Mouse (Mus musculus): ENCODE measurements at regions not wholly inside any gene's neighbourhood (a gene's known extent, or its start where the extent isn't known, plus 50 kb on each side); places are given as distances from the start of the nearest gene placed in this dataset.

- DNase-seq (ENCODE audit: low read depth, low spot score) = peak; percentile 54
Observed at GRCm38 (mm10) chr5:118316310-118317017, 71.4 kb downstream of the 2410131K14Rik start.

GRCm38 (mm10) chr5:118318073-118318472, 73.0 kb downstream of the 2410131K14Rik start:
- no peak for DNase-seq (ENCODE audit: low read depth, low spot score)

GRCm38 (mm10) chr5:118318883-118319282, 73.9 kb downstream of the 2410131K14Rik start:
- no peak for DNase-seq (ENCODE audit: low read depth, low spot score)

- peak; percentile 81 for DNase-seq (ENCODE audit: low read depth, low spot score)
Observed at GRCm38 (mm10) chr5:118321719-118322455, 76.9 kb downstream of the 2410131K14Rik start.

- DNase-seq (ENCODE audit: low read depth, low spot score) = no peak
Observed at GRCm38 (mm10) chr5:118323151-118323550, 78.1 kb downstream of the 2410131K14Rik start.

- DNase-seq (ENCODE audit: low read depth, low spot score) = no peak
Observed at GRCm38 (mm10) chr5:118326837-118327541, 82.0 kb downstream of the 2410131K14Rik start.

GRCm38 (mm10) chr5:118327961-118328712, 83.1 kb downstream of the 2410131K14Rik start:
- peak; percentile 64 for DNase-seq (ENCODE audit: low read depth, low spot score)

GRCm38 (mm10) chr5:118329143-118329542, 84.1 kb downstream of the 2410131K14Rik start:
- no peak for DNase-seq (ENCODE audit: low read depth, low spot score)

- DNase-seq (ENCODE audit: low read depth, low spot score) = no peak
Observed at GRCm38 (mm10) chr5:118331286-118331607, 86.2 kb downstream of the 2410131K14Rik start.

- peak; percentile 67 for DNase-seq (ENCODE audit: low read depth, low spot score)
Observed at GRCm38 (mm10) chr5:118331608-118332394, 86.8 kb downstream of the 2410131K14Rik start.

- no peak for DNase-seq (ENCODE audit: low read depth, low spot score)
Observed at GRCm38 (mm10) chr5:118334054-118334453, 89.0 kb downstream of the 2410131K14Rik start.

GRCm38 (mm10) chr5:118338186-118338585, 93.2 kb downstream of the 2410131K14Rik start:
- no peak for DNase-seq (ENCODE audit: low read depth, low spot score)

- no peak for DNase-seq (ENCODE audit: low read depth, low spot score)
Observed at GRCm38 (mm10) chr5:118339676-118340661, 94.9 kb downstream of the 2410131K14Rik start.

- DNase-seq (ENCODE audit: low read depth, low spot score) = no peak
Observed at GRCm38 (mm10) chr5:118343444-118344320, 98.7 kb downstream of the 2410131K14Rik start.

- DNase-seq (ENCODE audit: low read depth, low spot score) = no peak
Observed at GRCm38 (mm10) chr5:118345226-118345625, 100.2 kb downstream of the 2410131K14Rik start.

- no peak for DNase-seq (ENCODE audit: low read depth, low spot score)
Observed at GRCm38 (mm10) chr5:118349057-118349456, 104.0 kb downstream of the 2410131K14Rik start.

GRCm38 (mm10) chr5:118351301-118351700, 106.3 kb downstream of the 2410131K14Rik start:
- no peak for DNase-seq (ENCODE audit: low read depth, low spot score)

- no peak for DNase-seq (ENCODE audit: low read depth, low spot score)
Observed at GRCm38 (mm10) chr5:118352142-118352541, 107.1 kb downstream of the 2410131K14Rik start.

GRCm38 (mm10) chr5:118353061-118353460, 108.0 kb downstream of the 2410131K14Rik start:
- DNase-seq (ENCODE audit: low read depth, low spot score) = no peak
